Mouse (Mus musculus): ENCODE measurements at regions not wholly inside any gene's neighbourhood (a gene's known extent, or its start where the extent isn't known, plus 50 kb on each side); places are given as distances from the start of the nearest gene placed in this dataset.

DNA sequence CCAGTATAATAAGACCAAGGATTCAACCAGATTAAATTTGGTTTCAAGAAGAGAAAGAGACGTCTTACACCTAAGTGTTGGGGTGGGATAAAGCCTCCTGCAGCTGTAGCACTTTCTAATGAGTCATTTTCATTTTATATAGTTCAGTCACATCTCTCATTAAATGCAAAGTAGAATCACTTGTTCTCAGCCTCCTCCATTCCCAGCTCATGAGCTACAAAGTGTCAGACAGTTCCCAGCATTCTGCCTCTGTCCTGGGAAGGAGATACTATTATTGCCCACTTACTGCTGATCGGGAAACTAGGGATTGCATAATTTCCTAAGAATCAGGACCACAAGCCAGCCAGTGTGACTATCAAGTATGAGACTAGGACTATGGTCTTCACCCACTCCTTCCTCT, 158.9 kb downstream of the Tph2 start:
- no peak overlapping the region for H3K27ac ChIP-seq (replicated peaks; ENCODE audit: low read depth, low read length)
- no peak overlapping the region for H3K4me3 ChIP-seq (ENCODE audit: low read depth, low read length)
- DNase-seq (ENCODE audit: low spot score) (no peak), ATAC-seq (ENCODE audit: low read depth) (no peak)
- no peak overlapping the region for H3K4me2 ChIP-seq (ENCODE audit: low read depth, low read length)
- H3K9ac ChIP-seq (ENCODE audit: low read depth, low read length) = no peak overlapping the region
- H3K27me3 ChIP-seq (replicated peaks; ENCODE audit: control insufficient read depth, insufficient read depth, low read length) = no peaks in the 10 kb centered on the region
- no peaks in the 10 kb centered on the region for H3K36me3 ChIP-seq (ENCODE audit: control insufficient read depth, insufficient read depth, low read length)
- no peaks in the 10 kb centered on the region for H3K9me3 ChIP-seq (ENCODE audit: control insufficient read depth, low read length)
- WGBS = 78% methylated on average over 2 of the region's 2 CpGs
- no peaks in the 10 kb centered on the region for H3K4me1 ChIP-seq (ENCODE audit: control insufficient read depth, insufficient read depth, low read length)

DNA sequence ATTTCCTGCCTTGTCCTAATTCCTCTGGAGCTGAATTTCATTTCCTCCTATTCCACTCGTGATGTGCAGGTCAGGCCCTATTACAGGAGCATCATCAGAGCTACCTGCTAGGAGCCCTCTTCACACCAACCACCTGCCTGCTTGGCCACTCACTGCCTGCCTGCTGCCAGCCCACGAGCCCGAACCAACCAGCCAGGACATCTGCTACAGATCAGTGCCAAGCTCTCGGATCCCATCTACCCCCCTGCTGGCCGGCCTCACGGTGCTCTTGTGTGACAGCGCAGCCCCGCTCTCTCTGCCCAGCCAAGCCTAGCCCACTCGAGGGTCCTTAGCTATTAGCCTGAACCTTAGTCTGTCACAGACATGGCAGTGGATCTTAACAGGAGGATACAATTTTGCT, 165.4 kb downstream of the Tph2 start:
- H3K4me3 ChIP-seq (ENCODE audit: low read depth, low read length) = no peak overlapping the region
- no peaks in the 10 kb centered on the region for H3K4me1 ChIP-seq (ENCODE audit: control insufficient read depth, insufficient read depth, low read length)
- H3K36me3 ChIP-seq (ENCODE audit: control insufficient read depth, insufficient read depth, low read length) = no peaks in the 10 kb centered on the region
- H3K9ac ChIP-seq (ENCODE audit: low read depth, low read length) = no peak overlapping the region
- WGBS = 54% methylated on average over 9 of the region's 9 CpGs
- no peak for ATAC-seq (ENCODE audit: low read depth)
- H3K4me2 ChIP-seq (ENCODE audit: low read depth, low read length) = no peak overlapping the region
- no peak overlapping the region for H3K27ac ChIP-seq (replicated peaks; ENCODE audit: low read depth, low read length)
- no peak for DNase-seq (ENCODE audit: low spot score)
- H3K27me3 ChIP-seq (replicated peaks; ENCODE audit: control insufficient read depth, insufficient read depth, low read length) = no peaks in the 10 kb centered on the region
- no peaks in the 10 kb centered on the region for H3K9me3 ChIP-seq (ENCODE audit: control insufficient read depth, low read length)

DNA sequence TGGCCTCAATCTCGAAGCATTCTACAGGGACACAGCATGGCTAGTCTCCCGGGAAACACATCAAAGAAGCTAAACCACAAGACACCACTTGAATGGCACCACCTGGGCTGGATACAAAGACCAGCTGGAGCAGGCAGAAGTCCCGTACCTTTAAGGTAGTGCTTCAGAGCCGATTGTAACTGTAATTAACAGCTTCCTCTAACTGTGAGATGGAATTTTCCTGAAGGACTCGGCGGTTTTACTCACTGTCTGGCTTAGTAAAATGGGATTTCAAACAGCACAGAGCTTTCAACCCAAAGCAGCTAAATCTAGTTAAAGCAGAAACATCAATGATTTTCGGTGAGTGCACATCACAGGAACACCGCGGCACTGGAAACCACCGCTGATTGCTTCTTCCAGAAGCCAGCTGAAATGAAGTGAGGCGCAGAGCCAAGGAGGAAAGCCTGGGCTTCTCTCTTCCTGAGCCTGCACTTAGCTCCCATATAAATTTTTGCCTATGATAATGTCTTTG, 171.3 kb downstream of the Tph2 start:
- ATAC-seq (ENCODE audit: low read depth) = peak; percentile 89
- peak overlapping the region; percentile 32 for H3K4me2 ChIP-seq (ENCODE audit: low read depth, low read length)
- H3K27me3 ChIP-seq (replicated peaks; ENCODE audit: control insufficient read depth, insufficient read depth, low read length) = no peaks in the 10 kb centered on the region
- H3K27ac ChIP-seq (replicated peaks; ENCODE audit: low read depth, low read length) = no peak overlapping the region
- H3K4me3 ChIP-seq (ENCODE audit: low read depth, low read length) = no peak overlapping the region
- no peaks in the 10 kb centered on the region for H3K9me3 ChIP-seq (ENCODE audit: control insufficient read depth, low read length)
- no peak overlapping the region for H3K9ac ChIP-seq (ENCODE audit: low read depth, low read length)
- no peaks in the 10 kb centered on the region for H3K4me1 ChIP-seq (ENCODE audit: control insufficient read depth, insufficient read depth, low read length)
- no peaks in the 10 kb centered on the region for H3K36me3 ChIP-seq (ENCODE audit: control insufficient read depth, insufficient read depth, low read length)
- WGBS = 18% methylated on average over 11 of the region's 11 CpGs
- peak; percentile 60 for DNase-seq (ENCODE audit: low spot score)

DNA sequence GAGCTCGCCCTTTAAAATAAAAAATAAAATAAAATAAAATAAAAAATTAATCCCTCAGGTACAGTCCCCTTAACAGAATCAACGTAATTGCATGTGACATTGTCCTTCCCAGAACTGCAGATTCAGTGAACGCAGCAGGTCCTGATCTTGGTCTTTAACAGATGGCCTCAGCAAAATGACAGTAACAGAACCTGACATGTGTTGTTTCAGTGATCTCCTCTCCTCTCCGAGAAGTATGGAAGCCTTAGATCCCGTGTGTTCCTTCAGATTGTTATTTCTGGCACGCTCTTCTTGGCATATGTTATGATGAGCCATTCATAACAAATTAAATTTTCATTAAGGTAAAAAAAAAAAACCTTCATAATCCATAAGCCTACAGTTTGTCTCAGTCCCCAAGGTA, 171.9 kb downstream of the Tph2 start:
- H3K4me1 ChIP-seq (ENCODE audit: control insufficient read depth, insufficient read depth, low read length) = no peaks in the 10 kb centered on the region
- ATAC-seq (ENCODE audit: low read depth) = peak; percentile 70
- no peaks in the 10 kb centered on the region for H3K9me3 ChIP-seq (ENCODE audit: control insufficient read depth, low read length)
- no peak overlapping the region for H3K4me3 ChIP-seq (ENCODE audit: low read depth, low read length)
- WGBS = 49% methylated on average over 6 of the region's 6 CpGs
- H3K4me2 ChIP-seq (ENCODE audit: low read depth, low read length) = no peak overlapping the region
- no peaks in the 10 kb centered on the region for H3K36me3 ChIP-seq (ENCODE audit: control insufficient read depth, insufficient read depth, low read length)
- DNase-seq (ENCODE audit: low spot score) = peak; percentile 54
- no peak overlapping the region for H3K27ac ChIP-seq (replicated peaks; ENCODE audit: low read depth, low read length)
- no peak overlapping the region for H3K9ac ChIP-seq (ENCODE audit: low read depth, low read length)
- no peaks in the 10 kb centered on the region for H3K27me3 ChIP-seq (replicated peaks; ENCODE audit: control insufficient read depth, insufficient read depth, low read length)

DNA sequence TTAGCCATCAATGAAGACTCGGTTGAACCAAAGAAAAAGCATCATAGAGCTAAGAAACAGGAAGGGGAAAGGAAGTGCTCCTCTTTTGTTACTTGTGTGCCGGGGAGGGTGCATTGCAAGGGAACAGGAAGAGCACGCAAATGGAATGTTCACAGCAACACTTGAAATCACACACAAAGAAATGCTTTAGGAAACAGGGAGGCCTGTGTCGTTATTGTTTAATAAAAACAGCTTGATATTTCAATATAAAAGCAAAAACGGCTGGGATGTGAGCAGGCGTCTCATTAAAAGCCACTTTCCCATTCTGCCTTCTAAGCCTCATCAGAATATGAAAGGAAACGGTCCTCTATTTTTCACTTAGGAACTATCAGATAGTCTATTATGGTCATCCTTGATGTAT, 172.5 kb downstream of the Tph2 start:
- H3K27me3 ChIP-seq (replicated peaks; ENCODE audit: control insufficient read depth, insufficient read depth, low read length) = no peaks in the 10 kb centered on the region
- H3K9ac ChIP-seq (ENCODE audit: low read depth, low read length) = no peak overlapping the region
- DNase-seq (ENCODE audit: low spot score) = no peak
- H3K36me3 ChIP-seq (ENCODE audit: control insufficient read depth, insufficient read depth, low read length) = no peaks in the 10 kb centered on the region
- ATAC-seq (ENCODE audit: low read depth) = no peak
- no peak overlapping the region for H3K4me2 ChIP-seq (ENCODE audit: low read depth, low read length)
- 75% methylated on average over 7 of the region's 7 CpGs for WGBS
- H3K4me3 ChIP-seq (ENCODE audit: low read depth, low read length) = no peak overlapping the region
- no peak overlapping the region for H3K27ac ChIP-seq (replicated peaks; ENCODE audit: low read depth, low read length)
- no peaks in the 10 kb centered on the region for H3K9me3 ChIP-seq (ENCODE audit: control insufficient read depth, low read length)
- H3K4me1 ChIP-seq (ENCODE audit: control insufficient read depth, insufficient read depth, low read length) = no peaks in the 10 kb centered on the region

DNA sequence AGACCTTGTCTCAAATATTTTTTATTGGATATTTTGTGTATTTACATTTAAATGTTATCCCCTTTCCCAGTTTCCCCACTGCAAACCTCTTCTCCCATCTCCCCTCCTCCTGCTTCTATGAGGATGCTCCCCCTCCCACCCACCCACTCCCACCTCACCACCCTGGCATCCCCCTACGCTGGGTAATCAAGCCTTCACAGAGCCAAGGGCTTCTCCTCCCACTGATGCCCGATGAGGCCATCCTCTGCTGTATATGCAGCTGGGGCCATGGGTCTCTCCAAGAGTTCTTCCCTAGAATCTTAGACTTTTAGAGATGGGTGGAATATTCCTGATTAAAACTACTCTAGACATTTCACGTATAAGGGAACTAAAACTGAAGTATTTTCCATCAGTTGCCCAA, 172.9 kb downstream of the Tph2 start:
- no peak overlapping the region for H3K4me3 ChIP-seq (ENCODE audit: low read depth, low read length)
- WGBS = 87% methylated on average over 3 of the region's 3 CpGs
- DNase-seq (ENCODE audit: low spot score) = no peak
- H3K36me3 ChIP-seq (ENCODE audit: control insufficient read depth, insufficient read depth, low read length) = no peaks in the 10 kb centered on the region
- H3K4me1 ChIP-seq (ENCODE audit: control insufficient read depth, insufficient read depth, low read length) = no peaks in the 10 kb centered on the region
- H3K9me3 ChIP-seq (ENCODE audit: control insufficient read depth, low read length) = no peaks in the 10 kb centered on the region
- no peak for ATAC-seq (ENCODE audit: low read depth)
- H3K9ac ChIP-seq (ENCODE audit: low read depth, low read length) = no peak overlapping the region
- H3K27ac ChIP-seq (replicated peaks; ENCODE audit: low read depth, low read length) = no peak overlapping the region
- H3K4me2 ChIP-seq (ENCODE audit: low read depth, low read length) = no peak overlapping the region
- H3K27me3 ChIP-seq (replicated peaks; ENCODE audit: control insufficient read depth, insufficient read depth, low read length) = no peaks in the 10 kb centered on the region

DNA sequence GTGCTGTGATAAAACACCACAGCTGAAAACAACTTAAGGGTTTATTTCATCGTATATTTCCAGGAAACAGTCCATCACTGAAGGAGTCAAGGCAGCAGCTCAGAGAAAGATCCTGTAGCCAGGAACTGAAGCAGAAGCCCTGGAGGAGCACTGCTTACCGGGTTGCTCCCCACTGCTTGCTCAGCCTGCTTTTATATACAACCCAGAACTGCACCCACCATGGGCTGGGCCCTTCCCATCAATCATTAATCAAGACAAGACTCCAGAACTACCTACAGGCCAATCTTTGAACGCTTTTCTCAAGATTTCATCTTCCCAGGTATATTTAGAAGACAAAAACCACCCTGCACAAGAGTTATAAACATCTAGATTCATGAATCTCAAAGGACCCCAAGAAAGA, 188.4 kb downstream of the Tph2 start:
- no peak overlapping the region for H3K4me3 ChIP-seq (ENCODE audit: low read depth, low read length)
- no peak overlapping the region for H3K27ac ChIP-seq (replicated peaks; ENCODE audit: low read depth, low read length)
- DNase-seq (ENCODE audit: low spot score) = no peak
- H3K9ac ChIP-seq (ENCODE audit: low read depth, low read length) = no peak overlapping the region
- no peaks in the 10 kb centered on the region for H3K9me3 ChIP-seq (ENCODE audit: control insufficient read depth, low read length)
- no peaks in the 10 kb centered on the region for H3K4me1 ChIP-seq (ENCODE audit: control insufficient read depth, insufficient read depth, low read length)
- H3K27me3 ChIP-seq (replicated peaks; ENCODE audit: control insufficient read depth, insufficient read depth, low read length) = no peaks in the 10 kb centered on the region
- WGBS = 76% methylated on average over 3 of the region's 3 CpGs
- no peaks in the 10 kb centered on the region for H3K36me3 ChIP-seq (ENCODE audit: control insufficient read depth, insufficient read depth, low read length)
- ATAC-seq (ENCODE audit: low read depth) = no peak
- H3K4me2 ChIP-seq (ENCODE audit: low read depth, low read length) = no peak overlapping the region

DNA sequence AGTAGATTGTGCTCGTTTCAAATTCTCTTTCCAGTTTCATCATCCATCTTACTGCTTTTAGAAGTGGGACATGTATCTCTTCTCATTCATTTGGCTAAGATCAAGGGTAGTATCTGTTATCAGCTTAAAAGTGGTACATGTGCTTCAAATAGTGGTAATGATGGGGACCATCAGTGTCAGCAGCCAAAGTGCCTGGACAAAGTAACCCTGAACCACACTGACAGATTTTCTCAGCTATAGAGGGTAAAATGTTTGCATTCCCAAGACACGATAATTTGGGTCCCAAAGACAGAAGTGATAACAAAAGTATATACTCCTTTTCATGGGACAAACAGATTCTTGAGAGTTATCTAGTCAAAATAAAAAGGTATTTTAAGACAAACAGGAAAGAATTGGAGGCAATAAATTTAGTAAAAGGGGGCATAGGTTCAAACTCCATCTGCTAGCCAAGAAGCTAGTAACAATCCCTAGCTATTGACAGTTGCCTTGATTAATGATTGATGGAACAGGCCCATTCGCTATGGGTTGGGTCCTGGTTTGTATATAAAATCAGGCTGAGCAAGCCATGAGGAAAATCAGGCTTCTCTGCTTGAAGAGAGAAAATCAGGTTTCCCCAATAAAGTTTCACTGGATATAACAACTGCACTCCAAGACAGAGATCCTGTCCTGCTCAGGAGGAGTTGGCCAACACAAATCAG, 189.5 kb downstream of the Tph2 start:
- H3K4me3 ChIP-seq (ENCODE audit: low read depth, low read length) = no peak overlapping the region
- H3K4me1 ChIP-seq (ENCODE audit: control insufficient read depth, insufficient read depth, low read length) = no peaks in the 10 kb centered on the region
- no peak overlapping the region for H3K9ac ChIP-seq (ENCODE audit: low read depth, low read length)
- H3K36me3 ChIP-seq (ENCODE audit: control insufficient read depth, insufficient read depth, low read length) = no peaks in the 10 kb centered on the region
- WGBS = 58% methylated on average over 3 of the region's 3 CpGs
- no peak overlapping the region for H3K4me2 ChIP-seq (ENCODE audit: low read depth, low read length)
- no peak overlapping the region for H3K27ac ChIP-seq (replicated peaks; ENCODE audit: low read depth, low read length)
- no peaks in the 10 kb centered on the region for H3K9me3 ChIP-seq (ENCODE audit: control insufficient read depth, low read length)
- DNase-seq (ENCODE audit: low spot score) (no peak), ATAC-seq (ENCODE audit: low read depth) (no peak)
- no peaks in the 10 kb centered on the region for H3K27me3 ChIP-seq (replicated peaks; ENCODE audit: control insufficient read depth, insufficient read depth, low read length)

DNA sequence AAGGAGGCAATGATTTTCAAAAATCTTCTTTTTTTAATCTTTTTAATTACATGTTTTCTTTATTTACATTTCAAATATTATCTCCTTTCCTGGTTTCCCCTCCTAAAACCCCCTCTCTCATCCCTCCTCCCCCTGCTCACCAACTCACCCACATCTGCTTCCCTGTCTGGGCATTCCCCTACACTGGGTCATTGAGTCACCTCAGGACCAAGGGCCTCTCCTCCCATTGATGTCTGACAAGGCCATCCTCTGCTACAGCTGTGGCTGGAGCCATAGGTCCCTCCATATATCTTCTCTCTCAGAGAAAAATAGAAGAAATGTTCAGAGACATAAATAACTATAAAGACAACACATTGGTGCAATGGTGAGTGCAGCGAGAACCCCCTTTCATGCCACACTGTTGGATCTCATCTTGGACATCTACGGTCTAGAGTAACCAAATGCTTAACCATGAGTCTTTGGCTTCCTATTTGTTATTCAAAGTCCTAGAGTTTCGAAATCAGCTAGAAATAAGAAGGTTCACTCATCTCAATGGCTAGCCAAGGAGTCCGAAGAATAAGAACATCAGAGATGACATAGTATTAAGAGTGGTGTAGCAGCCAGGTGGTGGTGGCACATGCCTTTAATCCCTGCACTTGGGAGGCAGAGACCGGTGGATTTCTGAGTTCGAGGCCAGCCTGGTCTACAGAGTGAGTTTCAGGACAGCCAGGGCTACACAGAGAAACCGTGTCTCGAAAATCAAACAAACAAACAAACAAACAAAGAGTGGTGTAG, 186.5 kb upstream of the Trhde start:
- H3K4me2 ChIP-seq (ENCODE audit: low read depth, low read length) = no peak overlapping the region
- no peak overlapping the region for H3K9ac ChIP-seq (ENCODE audit: low read depth, low read length)
- WGBS = 89% methylated on average over 8 of the region's 8 CpGs
- H3K27me3 ChIP-seq (replicated peaks; ENCODE audit: control insufficient read depth, insufficient read depth, low read length) = no peaks in the 10 kb centered on the region
- no peak for ATAC-seq (ENCODE audit: low read depth)
- no peak overlapping the region for H3K27ac ChIP-seq (replicated peaks; ENCODE audit: low read depth, low read length)
- no peak overlapping the region for H3K4me3 ChIP-seq (ENCODE audit: low read depth, low read length)
- H3K9me3 ChIP-seq (ENCODE audit: control insufficient read depth, low read length) = no peaks in the 10 kb centered on the region
- H3K36me3 ChIP-seq (ENCODE audit: control insufficient read depth, insufficient read depth, low read length) = no peaks in the 10 kb centered on the region
- no peak for DNase-seq (ENCODE audit: low spot score)
- H3K4me1 ChIP-seq (ENCODE audit: control insufficient read depth, insufficient read depth, low read length) = no peaks in the 10 kb centered on the region

Measured in embryonic facial prominence, embryonic 14.5 days (tissue).